Mouse (Mus musculus): ENCODE results near the gene Tjp2. TPM values are rescaled to one million over a fixed set of nuclear protein-coding genes. Genes with fewer than 3 reads are reported as not detected.

The Tjp2 gene
- 26.9 and 30.2 TPM in 2 replicates for polyA plus RNA-seq (2014; fragmentation: Nextera tagmentation; extraction: Ambion mirVana)

GRCm38 (mm10) chr19:24224500-24225304 lies at the start of gene Tjp2:
Gene Tjp2 (minus strand): TSS chr19:24225030.
- ATAC-seq (ENCODE audit: insufficient number of reproducible peaks, low FRiP score, low TSS enrichment, low read depth) = peak; percentile 42
- peak within 1 kb of the TSS; percentile 64 for H3K4me2 ChIP-seq (ENCODE audit: low read depth, severe bottlenecking)
- H3K4me1 ChIP-seq (ENCODE audit: control insufficient read depth, insufficient read depth, low read length) = no peaks in the 10 kb centered on the region; the same call in 1 of the 2 replicates
- no peaks in the 10 kb centered on the region for H3K9me3 ChIP-seq (ENCODE audit: control insufficient read depth, low read length)
- WGBS = under 1% methylated on average over 55 of the region's 59 CpGs
- H3K4me3 ChIP-seq (ENCODE audit: low read depth, low read length) = peak within 1 kb of the TSS; percentile 33
- H3K27ac ChIP-seq (replicated peaks; ENCODE audit: low read depth, low read length) = no peak within 1 kb of the TSS
- peaks cover 16% of the 10 kb centered on the region for H3K27me3 ChIP-seq (ENCODE audit: control insufficient read depth, insufficient read depth, low read length)
- H3K36me3 ChIP-seq (ENCODE audit: control insufficient read depth, insufficient read depth, low read length) = no peaks in the 10 kb centered on the region
- peak within 1 kb of the TSS; percentile 5; the same call in 1 of the 2 replicates for H3K9ac ChIP-seq (ENCODE audit: low read length)
- peak; percentile 68 for DNase-seq (ENCODE audit: low spot score)

DNA sequence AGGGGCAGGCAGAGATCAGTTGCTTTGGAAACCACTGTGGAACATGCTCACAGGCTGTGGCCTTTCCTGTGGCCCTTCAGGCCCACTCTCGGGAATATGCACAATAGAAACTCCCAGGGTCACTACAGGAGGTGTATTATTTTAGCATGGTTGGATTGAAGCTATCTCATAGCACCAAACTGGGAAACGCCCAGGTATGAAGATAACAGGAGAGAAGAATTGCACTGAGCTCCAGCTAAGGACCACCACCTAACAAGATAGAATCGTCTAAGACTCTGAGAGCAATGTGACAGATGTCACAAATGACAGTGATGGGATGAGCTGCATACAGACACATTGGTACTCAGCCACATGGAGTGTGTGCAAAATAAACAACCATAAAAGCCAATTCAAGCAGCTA lies 49.5 kb upstream of the Tjp2 start:
- ATAC-seq (ENCODE audit: insufficient number of reproducible peaks, low FRiP score, low TSS enrichment, low read depth) (no peak), DNase-seq (ENCODE audit: low spot score) (no peak)
- H3K4me3 ChIP-seq (ENCODE audit: low read depth, low read length) = no peak overlapping the region
- no peak overlapping the region for H3K9ac ChIP-seq (ENCODE audit: low read length)
- H3K4me2 ChIP-seq (ENCODE audit: low read depth, severe bottlenecking) = no peak overlapping the region
- H3K27ac ChIP-seq (replicated peaks; ENCODE audit: low read depth, low read length) = no peak overlapping the region
- no peaks in the 10 kb centered on the region for H3K9me3 ChIP-seq (ENCODE audit: control insufficient read depth, low read length)
- WGBS = 88% methylated on average over 3 of the region's 3 CpGs
- H3K36me3 ChIP-seq (ENCODE audit: control insufficient read depth, insufficient read depth, low read length) = no peaks in the 10 kb centered on the region
- H3K27me3 ChIP-seq (ENCODE audit: control insufficient read depth, insufficient read depth, low read length) = no peaks in the 10 kb centered on the region
- H3K4me1 ChIP-seq (ENCODE audit: control insufficient read depth, insufficient read depth, low read length) = peaks cover 8% of the 10 kb centered on the region

DNA sequence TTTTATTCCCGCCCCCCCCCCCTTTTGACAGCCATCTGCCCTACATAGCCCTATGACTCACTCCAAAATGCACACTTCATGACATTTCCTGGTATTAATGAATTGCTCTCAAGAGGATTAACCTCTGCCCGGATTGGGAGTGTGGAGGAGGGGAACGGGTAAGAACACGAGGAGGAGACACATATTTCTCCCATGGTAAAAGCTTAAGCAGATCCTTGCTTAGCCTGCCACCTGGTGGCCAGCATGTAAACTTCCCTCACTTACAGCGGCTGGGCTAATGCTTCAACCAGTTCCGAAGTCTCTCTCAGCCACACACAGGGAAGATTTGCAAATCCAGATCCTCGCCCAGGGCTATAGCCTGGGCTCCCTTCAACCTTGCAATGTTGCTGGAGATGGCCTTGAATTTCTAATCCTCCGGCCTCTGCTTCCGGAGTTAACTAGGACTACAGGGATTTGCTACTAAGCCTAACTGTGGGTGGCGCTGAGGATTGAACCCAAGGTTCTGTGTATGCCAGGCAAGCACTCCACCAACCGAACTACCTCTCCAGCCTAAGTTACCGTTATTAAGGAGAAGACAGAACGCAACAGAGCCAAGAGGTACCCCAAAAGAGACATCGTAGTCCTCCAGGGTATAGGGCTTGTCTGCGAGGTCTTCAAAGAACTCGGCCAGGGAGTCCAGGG lies 47.1 kb upstream of the Tjp2 start:
- Histone ChIP-seq H3K27ac (replicated peaks; ENCODE audit: low read depth, low read length) (no peak overlapping the region), H3K27me3 (ENCODE audit: control insufficient read depth, insufficient read depth, low read length) (no peaks in the 10 kb centered on the region), H3K4me3 (ENCODE audit: low read depth, low read length) (no peak overlapping the region), H3K4me2 (ENCODE audit: low read depth, severe bottlenecking) (no peak overlapping the region), H3K36me3 (ENCODE audit: control insufficient read depth, insufficient read depth, low read length) (no peaks in the 10 kb centered on the region), H3K9me3 (ENCODE audit: control insufficient read depth, low read length) (no peaks in the 10 kb centered on the region), H3K4me1 (ENCODE audit: control insufficient read depth, insufficient read depth, low read length) (0 out of 2 replicates have a peak, but pooled peaks cover 4% of the 10 kb centered on the region), H3K9ac (ENCODE audit: low read length) (no peak overlapping the region)
- DNase-seq (ENCODE audit: low spot score) (peak; percentile 91), ATAC-seq (ENCODE audit: insufficient number of reproducible peaks, low FRiP score, low TSS enrichment, low read depth) (peak; percentile 69)
- WGBS = 40% methylated on average over 16 of the region's 16 CpGs

DNA sequence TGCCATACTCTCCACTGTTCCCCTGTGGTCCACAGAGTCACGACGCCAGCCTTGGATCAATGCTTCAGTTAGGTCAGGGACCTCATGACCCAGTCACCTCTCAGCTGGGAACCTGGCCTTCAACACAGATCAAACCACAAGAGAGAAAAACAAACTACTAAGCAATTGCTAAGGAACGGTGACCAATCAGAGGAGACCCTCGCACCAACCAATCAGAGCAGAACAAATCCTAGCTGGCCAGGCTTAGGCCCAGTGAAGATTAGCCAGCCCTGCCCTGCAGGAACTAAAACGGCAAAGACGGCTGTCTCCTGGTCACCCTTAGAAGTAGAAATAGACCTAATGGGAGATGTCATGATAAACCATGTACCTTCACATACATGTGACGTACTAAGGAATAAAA lies 46.5 kb upstream of the Tjp2 start:
- H3K36me3 ChIP-seq (ENCODE audit: control insufficient read depth, insufficient read depth, low read length) = no peaks in the 10 kb centered on the region
- DNase-seq (ENCODE audit: low spot score) = no peak
- H3K27ac ChIP-seq (replicated peaks; ENCODE audit: low read depth, low read length) = no peak overlapping the region
- no peaks in the 10 kb centered on the region for H3K27me3 ChIP-seq (ENCODE audit: control insufficient read depth, insufficient read depth, low read length)
- H3K4me3 ChIP-seq (ENCODE audit: low read depth, low read length) = no peak overlapping the region
- H3K9ac ChIP-seq (ENCODE audit: low read length) = no peak overlapping the region
- 0 out of 2 replicates have a peak, but pooled peaks cover 4% of the 10 kb centered on the region for H3K4me1 ChIP-seq (ENCODE audit: control insufficient read depth, insufficient read depth, low read length)
- peak; percentile 68; the same call in 1 of the 2 replicates for ATAC-seq (ENCODE audit: insufficient number of reproducible peaks, low FRiP score, low TSS enrichment, low read depth)
- H3K9me3 ChIP-seq (ENCODE audit: control insufficient read depth, low read length) = no peaks in the 10 kb centered on the region
- no peak overlapping the region for H3K4me2 ChIP-seq (ENCODE audit: low read depth, severe bottlenecking)
- 43% methylated on average over 7 of the region's 7 CpGs for WGBS

DNA sequence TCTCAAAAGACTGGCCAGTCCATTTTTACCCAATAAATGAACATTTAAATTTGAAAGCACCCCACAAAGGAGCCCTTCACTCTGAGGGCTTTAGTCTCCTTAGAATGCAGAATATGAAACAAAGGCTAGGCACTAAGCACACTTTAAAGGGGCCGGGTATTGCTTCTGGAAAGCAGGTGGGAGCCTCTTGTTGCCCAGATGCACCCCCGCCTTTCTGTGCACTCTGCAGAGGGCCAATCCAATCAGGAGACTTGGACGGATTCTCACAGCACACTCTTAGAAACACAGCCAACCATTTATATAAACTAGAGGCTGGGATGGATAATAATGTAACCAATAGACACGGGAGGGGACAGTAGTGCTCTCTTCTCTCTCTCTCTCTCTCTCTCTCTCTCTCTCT lies 43.7 kb upstream of the Tjp2 start:
- Histone ChIP-seq H3K36me3 (ENCODE audit: control insufficient read depth, insufficient read depth, low read length) (no peaks in the 10 kb centered on the region; the same call in 1 of the 2 replicates), H3K9ac (ENCODE audit: low read length) (no peak overlapping the region), H3K9me3 (ENCODE audit: control insufficient read depth, low read length) (no peaks in the 10 kb centered on the region), H3K27ac (replicated peaks; ENCODE audit: low read depth, low read length) (no peak overlapping the region), H3K4me3 (ENCODE audit: low read depth, low read length) (no peak overlapping the region), H3K4me1 (ENCODE audit: control insufficient read depth, insufficient read depth, low read length) (0 out of 2 replicates have a peak, but pooled peaks cover 4% of the 10 kb centered on the region), H3K27me3 (ENCODE audit: control insufficient read depth, insufficient read depth, low read length) (no peaks in the 10 kb centered on the region), H3K4me2 (ENCODE audit: low read depth, severe bottlenecking) (no peak overlapping the region)
- ATAC-seq (ENCODE audit: insufficient number of reproducible peaks, low FRiP score, low TSS enrichment, low read depth) (no peak), DNase-seq (ENCODE audit: low spot score) (no peak)
- 85% methylated on average over 4 of the region's 4 CpGs for WGBS

DNA sequence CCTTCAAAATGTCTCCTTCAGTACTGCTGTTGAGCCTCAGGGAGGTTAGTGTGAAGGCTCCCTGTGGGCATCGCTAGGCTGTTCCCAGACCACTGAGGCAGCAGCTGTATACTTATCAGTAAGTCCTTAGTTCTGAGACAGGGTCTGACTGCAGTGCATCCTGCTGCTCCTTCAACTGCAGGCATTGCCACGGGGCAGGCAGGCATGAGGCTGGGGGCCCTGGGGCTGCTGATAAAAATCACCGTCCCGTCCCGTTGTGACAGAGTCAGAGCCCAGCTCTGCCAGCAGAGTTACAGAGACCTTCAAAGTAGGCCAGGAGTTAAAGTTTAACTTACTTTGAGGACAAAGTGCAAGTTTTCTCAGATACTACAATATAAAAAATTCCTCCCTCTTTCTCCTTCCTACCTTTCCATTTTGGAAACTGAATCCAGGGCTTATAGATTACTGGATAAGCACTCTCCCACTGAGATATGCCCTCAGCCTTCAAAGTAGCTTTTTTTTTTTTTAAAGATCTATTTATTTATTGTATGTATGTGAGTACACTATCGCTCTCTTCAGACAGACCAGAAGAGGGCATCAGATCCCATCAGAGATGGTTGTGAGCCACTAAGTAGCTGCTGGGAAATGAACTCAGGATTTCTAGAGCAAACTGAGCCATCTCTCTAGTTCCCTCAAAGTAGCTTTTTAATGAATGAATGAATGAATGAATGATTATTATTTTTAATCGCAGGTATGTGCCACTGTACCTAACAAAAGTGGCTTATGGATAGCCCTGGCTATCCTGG lies 41.4 kb upstream of the Tjp2 start:
- DNase-seq (ENCODE audit: low spot score) (no peak), ATAC-seq (ENCODE audit: insufficient number of reproducible peaks, low FRiP score, low TSS enrichment, low read depth) (no peak)
- 0 out of 2 replicates have a peak, but pooled peaks cover 1% of the 10 kb centered on the region for H3K4me1 ChIP-seq (ENCODE audit: control insufficient read depth, insufficient read depth, low read length)
- no peaks in the 10 kb centered on the region for H3K9me3 ChIP-seq (ENCODE audit: control insufficient read depth, low read length)
- no peaks in the 10 kb centered on the region for H3K27me3 ChIP-seq (ENCODE audit: control insufficient read depth, insufficient read depth, low read length)
- H3K4me2 ChIP-seq (ENCODE audit: low read depth, severe bottlenecking) = no peak overlapping the region
- no peak overlapping the region for H3K27ac ChIP-seq (replicated peaks; ENCODE audit: low read depth, low read length)
- 92% methylated on average over 7 of the region's 7 CpGs for WGBS
- H3K9ac ChIP-seq (ENCODE audit: low read length) = no peak overlapping the region
- H3K36me3 ChIP-seq (ENCODE audit: control insufficient read depth, insufficient read depth, low read length) = no peaks in the 10 kb centered on the region; the same call in 1 of the 2 replicates
- no peak overlapping the region for H3K4me3 ChIP-seq (ENCODE audit: low read depth, low read length)

DNA sequence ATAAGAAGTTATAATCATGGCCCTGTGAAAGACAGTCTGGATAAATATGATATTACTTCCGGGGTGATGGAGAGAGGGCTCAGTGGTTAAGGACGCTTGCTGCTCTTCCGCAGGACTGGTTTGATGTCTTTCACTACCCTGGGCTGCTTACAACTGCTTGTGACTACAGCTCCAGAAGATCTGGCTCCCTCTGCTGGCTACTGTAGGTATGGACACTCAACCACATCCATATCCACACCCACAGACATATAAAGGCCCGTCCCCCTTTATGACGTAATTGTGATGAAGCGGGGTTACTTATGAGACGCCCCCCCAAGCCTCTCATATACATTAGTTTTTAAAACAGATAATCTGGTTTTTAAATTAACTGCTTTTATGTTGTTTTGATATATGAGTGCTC lies 40.2 kb upstream of the Tjp2 start:
- Histone ChIP-seq H3K36me3 (ENCODE audit: control insufficient read depth, insufficient read depth, low read length) (no peaks in the 10 kb centered on the region; the same call in 1 of the 2 replicates), H3K9ac (ENCODE audit: low read length) (no peak overlapping the region), H3K27ac (replicated peaks; ENCODE audit: low read depth, low read length) (no peak overlapping the region), H3K4me2 (ENCODE audit: low read depth, severe bottlenecking) (no peak overlapping the region), H3K4me1 (ENCODE audit: control insufficient read depth, insufficient read depth, low read length) (no peaks in the 10 kb centered on the region), H3K4me3 (ENCODE audit: low read depth, low read length) (no peak overlapping the region), H3K27me3 (ENCODE audit: control insufficient read depth, insufficient read depth, low read length) (no peaks in the 10 kb centered on the region), H3K9me3 (ENCODE audit: control insufficient read depth, low read length) (no peaks in the 10 kb centered on the region)
- DNase-seq (ENCODE audit: low spot score) = peak; percentile 86
- no peak for ATAC-seq (ENCODE audit: insufficient number of reproducible peaks, low FRiP score, low TSS enrichment, low read depth)
- 58% methylated on average over 7 of the region's 7 CpGs for WGBS

GRCm38 (mm10) chr19:24262736-24263135 lies 37.9 kb upstream of the Tjp2 start:
- no peaks in the 10 kb centered on the region; the same call in 1 of the 2 replicates for H3K36me3 ChIP-seq (ENCODE audit: control insufficient read depth, insufficient read depth, low read length)
- DNase-seq (ENCODE audit: low spot score) = no peak
- no peak overlapping the region for H3K27ac ChIP-seq (replicated peaks; ENCODE audit: low read depth, low read length)
- H3K4me1 ChIP-seq (ENCODE audit: control insufficient read depth, insufficient read depth, low read length) = no peaks in the 10 kb centered on the region
- ATAC-seq (ENCODE audit: insufficient number of reproducible peaks, low FRiP score, low TSS enrichment, low read depth) = no peak
- no peak overlapping the region for H3K9ac ChIP-seq (ENCODE audit: low read length)
- H3K27me3 ChIP-seq (ENCODE audit: control insufficient read depth, insufficient read depth, low read length) = no peaks in the 10 kb centered on the region
- no peak overlapping the region for H3K4me2 ChIP-seq (ENCODE audit: low read depth, severe bottlenecking)
- no peaks in the 10 kb centered on the region for H3K9me3 ChIP-seq (ENCODE audit: control insufficient read depth, low read length)
- no peak overlapping the region for H3K4me3 ChIP-seq (ENCODE audit: low read depth, low read length)
- WGBS = 93% methylated on average over 14 of the region's 14 CpGs

All from limb, embryonic 11.5 days (tissue).